Mouse (Mus musculus) adrenal gland, postnatal 25 days (tissue): ENCODE results near the gene Bcl6. TPM values are rescaled to one million over a fixed set of nuclear protein-coding genes. Genes with fewer than 3 reads are reported as not detected.

Experiments used
- DNase-seq: peaks from one replicate; pipeline ENCODE4 v3.0.0; 2021; ENCODE audit warnings: mixed read lengths
- total RNA-seq: library from RNA; stranded (reverse); gene quantifications from 2 replicates; pipeline ENCODE4 v1.2.3, GENCODE M21; 2021

The Bcl6 gene
- total RNA-seq, 1 experiment from 2014 or later, result 47.5 TPM

DNA sequence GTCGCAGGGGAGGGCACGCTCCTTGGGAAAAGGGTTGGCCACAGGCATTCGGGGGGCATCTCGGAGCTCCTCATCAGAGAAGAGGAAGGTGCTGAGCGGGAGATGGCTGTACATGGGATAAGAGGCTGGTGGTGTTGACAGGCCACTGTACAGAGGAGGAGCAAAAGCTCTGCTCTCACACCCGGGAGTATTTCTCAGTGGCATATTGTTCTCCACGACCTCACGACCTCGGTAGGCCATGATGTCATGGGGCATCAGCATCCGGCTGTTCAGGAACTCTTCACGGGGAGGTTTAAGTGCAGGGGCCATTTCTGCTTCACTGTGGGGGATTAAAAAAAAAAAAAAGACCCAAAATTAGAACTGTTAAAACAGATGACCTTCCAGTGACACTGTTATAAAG, 15.8 kb downstream of the Bcl6 start:
- DNase-seq, result no peak

- no peak for DNase-seq
Observed at GRCm38 (mm10) chr16:23972126-23972740, 16.4 kb downstream of the Bcl6 start.

DNA sequence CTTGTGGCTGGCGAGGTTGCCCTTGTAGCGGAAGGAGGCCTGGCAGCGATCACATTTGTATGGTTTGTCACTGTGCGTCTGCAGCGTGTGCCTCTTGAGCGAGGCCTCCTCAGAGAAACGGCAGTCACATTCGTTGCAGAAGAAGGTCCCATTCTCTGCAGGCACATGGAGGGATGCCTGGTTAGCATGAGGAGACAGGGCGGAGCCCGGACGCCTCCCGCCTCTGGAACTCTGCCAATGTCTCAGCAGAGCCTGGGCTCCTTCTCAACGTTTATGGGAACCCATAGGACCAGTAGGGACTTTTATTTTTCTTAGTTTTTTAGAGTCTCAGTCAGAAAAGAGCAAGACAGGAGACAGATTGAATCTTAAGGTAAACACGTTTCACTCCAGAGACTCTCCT, 18.7 kb downstream of the Bcl6 start:
- no peak for DNase-seq

DNA sequence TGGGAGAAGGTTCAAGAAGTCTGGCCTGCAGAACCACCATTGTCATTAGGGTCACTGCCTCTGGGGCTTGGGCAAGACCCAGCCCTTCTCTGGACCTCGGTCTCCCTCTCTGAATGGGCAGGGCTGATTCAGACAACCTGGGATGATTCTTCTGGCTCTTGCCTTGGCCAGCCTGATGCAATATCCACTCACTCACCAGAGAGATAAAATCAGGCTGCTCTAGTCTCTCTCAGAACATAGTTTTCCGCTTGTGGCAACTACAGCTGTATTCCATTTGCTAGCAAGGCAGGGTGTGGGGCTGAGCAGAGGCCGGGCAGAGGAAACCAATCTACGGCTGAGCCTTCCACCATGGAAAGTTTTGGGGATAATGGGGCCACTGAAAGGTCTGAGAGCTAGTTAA, 19.8 kb downstream of the Bcl6 start:
- no peak for DNase-seq

DNA sequence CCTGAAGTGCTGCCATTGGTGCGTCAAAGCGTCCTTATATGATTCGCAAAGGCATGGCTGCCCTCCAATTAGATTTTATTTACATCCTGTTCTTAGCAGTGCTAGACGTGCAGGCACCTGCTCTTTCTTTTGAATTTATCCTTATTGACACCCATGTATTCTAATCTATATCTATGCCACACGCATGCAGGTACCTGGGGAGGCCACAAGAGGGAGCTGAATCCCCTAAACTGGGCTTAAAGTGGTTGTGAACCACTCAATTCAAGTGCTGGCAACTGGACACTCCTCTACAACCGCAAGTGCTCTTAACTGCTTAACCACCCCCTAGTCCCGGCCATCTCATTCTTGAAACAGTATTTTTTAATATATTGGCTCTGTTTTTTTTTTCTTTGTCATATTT, 21.4 kb downstream of the Bcl6 start:
- DNase-seq, result no peak

GRCm38 (mm10) chr16:23966066-23966465, 22.6 kb downstream of the Bcl6 start:
- no peak for DNase-seq

DNA sequence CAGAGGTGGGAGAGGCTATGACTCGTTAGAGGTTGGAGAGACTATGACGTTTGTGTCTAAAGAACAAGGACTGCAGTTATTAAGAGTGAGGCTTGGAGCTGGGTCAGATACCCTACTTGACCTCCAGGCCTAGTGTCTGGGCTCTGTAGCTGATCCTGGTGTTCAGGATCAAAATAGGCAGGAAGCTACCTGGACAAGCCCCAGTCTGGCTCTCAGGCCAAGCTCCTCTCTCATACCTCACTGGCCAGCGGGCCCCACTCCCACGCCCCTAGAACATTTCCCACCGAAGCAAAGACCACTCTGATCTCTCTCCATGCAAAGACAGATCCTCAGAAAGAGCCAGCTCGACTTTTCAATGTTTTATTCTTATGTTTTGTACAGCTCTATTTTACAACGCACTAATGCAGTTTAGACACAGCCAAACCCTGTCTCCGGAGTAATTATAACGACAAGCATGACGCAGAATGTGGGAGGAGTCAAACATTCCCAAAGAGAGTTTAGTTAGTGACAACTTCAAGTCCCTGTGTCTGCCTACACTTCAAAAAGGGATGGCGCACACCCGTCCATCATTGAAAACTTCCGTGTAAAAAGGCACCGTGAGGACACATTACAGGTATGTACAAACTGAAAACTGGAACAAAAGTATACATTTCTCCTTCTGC, 23.8 kb downstream of the Bcl6 start:
- DNase-seq, result no peak

GRCm38 (mm10) chr16:23963896-23964668, 24.6 kb downstream of the Bcl6 start:
- DNase-seq, result peak; percentile 38

DNA sequence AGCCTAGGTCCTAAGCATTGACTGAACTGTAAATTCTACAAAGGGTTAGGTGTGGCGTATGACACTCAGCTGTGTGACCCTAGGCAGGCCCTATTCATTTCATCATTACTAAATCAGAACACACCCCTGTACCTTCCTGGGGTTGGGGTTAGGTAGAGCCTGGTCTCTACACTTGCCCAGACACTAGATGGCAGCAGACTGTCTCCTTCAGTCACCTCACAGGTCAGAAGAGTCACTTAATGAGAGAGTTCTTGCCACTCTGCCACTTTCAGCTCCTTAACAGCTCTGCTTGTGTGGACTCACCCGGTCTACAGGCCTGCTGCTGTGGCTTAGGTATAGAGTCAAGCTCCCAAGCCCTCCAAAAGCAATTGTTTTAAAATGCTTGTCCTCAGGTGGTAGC, 26.3 kb downstream of the Bcl6 start:
- DNase-seq, result no peak

GRCm38 (mm10) chr16:23958938-23959337, 29.7 kb downstream of the Bcl6 start:
- no peak for DNase-seq

DNA sequence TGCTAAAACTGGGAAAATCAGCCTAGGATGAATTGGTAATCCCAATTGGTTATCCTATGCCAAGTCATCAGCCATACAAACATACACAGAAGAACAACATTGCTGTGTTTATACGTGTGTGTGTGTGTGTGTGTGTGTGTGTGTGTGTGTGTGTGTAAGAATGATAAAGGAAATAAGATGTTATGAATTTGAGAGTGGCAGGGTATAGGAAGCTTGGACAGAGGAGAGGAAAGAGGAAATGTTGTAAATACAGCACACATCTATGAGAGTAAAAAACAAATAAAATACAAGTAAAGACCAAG, 34.7 kb downstream of the Bcl6 start:
- no peak for DNase-seq

GRCm38 (mm10) chr16:23953189-23953958, 35.3 kb downstream of the Bcl6 start:
- peak; percentile 48 for DNase-seq

DNA sequence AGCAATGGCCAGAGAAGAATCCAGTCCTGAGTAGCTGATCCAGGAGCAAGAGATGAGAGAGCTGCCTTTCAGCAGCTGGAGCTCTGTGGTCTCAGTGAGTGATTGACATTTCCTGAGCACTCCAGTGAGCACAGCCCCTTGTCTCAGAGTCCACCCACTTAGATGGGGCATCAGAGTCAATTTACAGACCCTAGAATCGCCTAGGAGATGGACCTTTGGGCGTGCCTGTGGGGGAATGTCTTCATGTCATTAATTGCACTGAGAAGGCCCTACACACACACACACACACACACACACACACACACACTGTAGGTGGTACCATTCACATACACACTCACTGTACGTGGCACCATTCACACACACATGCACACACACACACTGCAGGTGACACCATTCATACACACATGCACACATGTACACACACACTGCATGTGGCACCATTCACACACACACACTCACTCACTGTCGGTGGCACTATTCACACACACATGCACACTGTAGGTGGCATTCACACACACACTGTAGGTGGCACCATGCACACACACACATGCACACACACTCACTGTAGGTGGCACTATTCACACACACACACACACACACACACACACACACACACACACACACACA, 36.4 kb downstream of the Bcl6 start:
- no peak for DNase-seq

GRCm38 (mm10) chr16:23947654-23948053, 41.0 kb downstream of the Bcl6 start:
- DNase-seq, result peak; percentile 26

DNA sequence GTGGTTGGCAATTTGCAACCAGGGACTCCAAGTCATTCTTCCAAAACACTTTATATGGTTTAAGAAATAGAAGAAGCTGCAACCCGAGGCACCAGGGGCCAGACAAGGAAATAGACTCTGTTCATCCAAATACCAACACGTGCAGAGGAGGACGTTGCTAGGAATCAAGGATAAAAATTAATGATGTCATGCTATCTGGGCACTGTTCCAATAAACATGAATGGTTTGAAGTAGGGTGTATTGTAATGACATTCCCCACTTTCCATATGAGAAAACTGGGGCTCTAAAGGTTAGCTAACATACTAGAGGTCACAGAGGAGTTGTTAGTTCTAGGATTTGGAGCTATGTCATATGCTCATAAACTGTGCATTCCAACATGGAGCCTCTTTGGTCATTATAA, 43.9 kb downstream of the Bcl6 start:
- DNase-seq, result no peak

DNA sequence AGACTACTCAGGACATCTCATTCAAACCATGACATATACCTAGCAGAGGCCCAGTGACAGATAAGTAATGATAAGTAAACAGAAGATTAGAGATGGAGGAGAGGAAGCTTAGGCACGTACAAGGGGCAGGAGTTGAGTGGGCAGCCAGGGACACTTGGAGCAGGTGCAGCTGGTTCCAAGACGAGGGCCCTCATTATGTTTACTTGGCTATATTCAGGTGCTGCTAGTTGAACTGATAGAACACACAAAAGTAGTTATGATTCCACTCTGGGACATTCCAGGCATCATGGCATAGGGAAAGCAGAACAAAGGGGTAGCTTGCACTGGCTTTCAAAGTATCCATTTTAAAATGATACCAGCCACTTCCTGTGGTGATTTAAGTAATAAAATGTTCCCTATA, 54.3 kb downstream of the Bcl6 start:
- DNase-seq, result no peak

DNA sequence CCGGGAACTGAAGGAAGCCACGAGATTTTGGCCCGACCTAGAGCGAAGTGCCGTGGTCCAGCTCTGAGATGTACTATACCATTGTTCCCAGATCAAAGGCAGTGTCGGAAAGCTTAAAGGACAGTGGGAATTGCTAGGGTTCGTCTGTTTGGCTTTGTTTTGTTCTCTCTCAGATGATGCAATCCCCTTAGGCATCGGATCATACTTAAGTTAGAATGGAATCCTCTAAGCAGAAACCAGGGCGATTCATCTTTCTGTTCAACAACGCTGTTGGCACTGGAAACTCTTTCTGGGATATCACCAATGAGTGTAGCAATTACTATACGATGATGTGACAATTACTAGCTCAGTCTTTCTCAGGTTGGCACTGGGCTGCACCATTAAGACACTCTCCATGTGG, 56.4 kb downstream of the Bcl6 start, which contains the start of gene Rtp2:
Gene Rtp2, minus strand, starts transcription at position 101 of the 400 bp plus-strand sequence.
- no peak for DNase-seq

DNA sequence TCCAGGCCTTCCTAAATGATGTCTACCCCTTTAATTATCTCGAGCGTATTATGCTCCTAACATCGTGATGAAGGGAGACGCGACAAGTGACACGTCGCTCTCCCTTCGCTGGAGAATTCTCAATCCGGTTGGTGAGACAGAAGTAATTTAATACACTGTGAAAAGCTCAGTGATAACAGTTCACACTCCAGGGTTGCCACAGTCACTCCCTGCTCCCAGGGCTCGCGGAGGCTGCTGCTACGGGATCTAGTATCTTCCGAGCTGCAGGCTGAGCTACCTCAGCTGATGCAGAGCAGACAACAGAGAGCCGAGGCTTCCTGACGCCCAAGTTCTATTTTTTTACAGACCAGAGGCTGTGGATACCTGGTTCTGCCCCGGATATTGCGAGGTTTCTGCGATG, 57.4 kb downstream of the Bcl6 start:
- no peak for DNase-seq

- DNase-seq, result no peak
Observed at GRCm38 (mm10) chr16:23930426-23931073, 58.1 kb downstream of the Bcl6 start.

- DNase-seq, result no peak
Observed at GRCm38 (mm10) chr16:23927301-23928114, 61.1 kb downstream of the Bcl6 start.

- no peak for DNase-seq
Observed at GRCm38 (mm10) chr16:23922906-23923305, 65.7 kb downstream of the Bcl6 start.
